Mouse (Mus musculus): ENCODE data around the gene Smap2. TPM values are rescaled to one million over a fixed set of nuclear protein-coding genes. Genes with fewer than 3 reads are reported as not detected.
A peak's percentile ranks its signal among the peaks of the same experiment; 100 is the strongest.
"Not testable (repeated sequence)": the region's sequence is repeated elsewhere in the genome, so short reads cannot be mapped to it uniquely, and the experiment has no call there.

Smap2 gene
- 23.2 and 26.0 TPM in 2 replicates for polyA plus RNA-seq (2015; fragmentation: Nextera tagmentation; extraction: Ambion mirVana)

GRCm38 (mm10) chr4:121016928-121017657 is at the start of gene Smap2:
Gene Smap2, minus strand, starts transcription at chr4:121017247.
- peak within 1 kb of the TSS; percentile 93 for H3K9ac ChIP-seq (ENCODE audit: low read depth, low read length)
- peak within 1 kb of the TSS; percentile 96 for H3K4me2 ChIP-seq (replicated peaks; ENCODE audit: low read depth)
- no peaks in the 10 kb centered on the region for H3K4me1 ChIP-seq (replicated peaks; ENCODE audit: control insufficient read depth, insufficient read depth, low read length)
- peak; percentile 95 for ATAC-seq
- no peaks in the 10 kb centered on the region for H3K9me3 ChIP-seq (ENCODE audit: control insufficient read depth)
- no peaks in the 10 kb centered on the region for H3K36me3 ChIP-seq (ENCODE audit: control insufficient read depth, insufficient read depth)
- H3K27me3 ChIP-seq (replicated peaks; ENCODE audit: control insufficient read depth, insufficient read depth, low read length) = no peaks in the 10 kb centered on the region
- WGBS = 0% methylated on average over 46 of the region's 48 CpGs
- H3K27ac ChIP-seq (ENCODE audit: low read depth, low read length) = peak within 1 kb of the TSS; percentile 95
- peak within 1 kb of the TSS; percentile 97 for H3K4me3 ChIP-seq (ENCODE audit: low read depth, low read length)
- TF ChIP-seq CTCF (IDR thresholded peaks at IDR 0.05; ENCODE audit: low read depth) = peak; percentile 77

GRCm38 (mm10) chr4:121065336-121065735 is 48.3 kb upstream of the Smap2 start:
- Histone ChIP-seq H3K27me3 (replicated peaks; ENCODE audit: control insufficient read depth, insufficient read depth, low read length) (no peaks in the 10 kb centered on the region), H3K9me3 (ENCODE audit: control insufficient read depth) (no peaks in the 10 kb centered on the region), H3K9ac (ENCODE audit: low read depth, low read length) (no peak overlapping the region), H3K4me3 (ENCODE audit: low read depth, low read length) (no peak overlapping the region), H3K27ac (ENCODE audit: low read depth, low read length) (no peak overlapping the region), H3K4me1 (replicated peaks; ENCODE audit: control insufficient read depth, insufficient read depth, low read length) (no peaks in the 10 kb centered on the region), H3K36me3 (ENCODE audit: control insufficient read depth, insufficient read depth) (peaks cover 42% of the 10 kb centered on the region), H3K4me2 (replicated peaks; ENCODE audit: low read depth) (no peak overlapping the region)
- no peak for ATAC-seq
- 62% methylated on average over 2 of the region's 2 CpGs for WGBS
- TF ChIP-seq CTCF (IDR thresholded peaks at IDR 0.05; ENCODE audit: low read depth) = no peak

GRCm38 (mm10) chr4:121059218-121059617 is 42.2 kb upstream of the Smap2 start:
- not testable (repeated sequence) for H3K9me3 ChIP-seq (ENCODE audit: control insufficient read depth); H3K4me3 ChIP-seq (ENCODE audit: low read depth, low read length); H3K4me2 ChIP-seq (replicated peaks; ENCODE audit: low read depth); H3K27ac ChIP-seq (ENCODE audit: low read depth, low read length); ATAC-seq; H3K4me1 ChIP-seq (replicated peaks; ENCODE audit: control insufficient read depth, insufficient read depth, low read length); H3K27me3 ChIP-seq (replicated peaks; ENCODE audit: control insufficient read depth, insufficient read depth, low read length); H3K9ac ChIP-seq (ENCODE audit: low read depth, low read length)
- peaks cover 30% of the 10 kb centered on the region; the same call in 1 of the 2 replicates for H3K36me3 ChIP-seq (ENCODE audit: control insufficient read depth, insufficient read depth)
- 84% methylated on average over 10 of the region's 10 CpGs for WGBS

- Histone ChIP-seq H3K36me3 (ENCODE audit: control insufficient read depth, insufficient read depth) (peaks cover 13% of the 10 kb centered on the region; the same call in 1 of the 2 replicates), H3K4me2 (replicated peaks; ENCODE audit: low read depth) (no peak overlapping the region), H3K9me3 (ENCODE audit: control insufficient read depth) (no peaks in the 10 kb centered on the region), H3K4me3 (ENCODE audit: low read depth, low read length) (no peak overlapping the region), H3K4me1 (replicated peaks; ENCODE audit: control insufficient read depth, insufficient read depth, low read length) (no peaks in the 10 kb centered on the region), H3K27ac (ENCODE audit: low read depth, low read length) (no peak overlapping the region), H3K9ac (ENCODE audit: low read depth, low read length) (no peak overlapping the region), H3K27me3 (replicated peaks; ENCODE audit: control insufficient read depth, insufficient read depth, low read length) (no peaks in the 10 kb centered on the region)
- ATAC-seq = no peak
- no peak for TF ChIP-seq CTCF (IDR thresholded peaks at IDR 0.05; ENCODE audit: low read depth)
- WGBS = 68% methylated on average over 2 of the region's 2 CpGs
Measured at GRCm38 (mm10) chr4:121057032-121057431, 40.0 kb upstream of the Smap2 start.

GRCm38 (mm10) chr4:121056342-121056741 is 39.3 kb upstream of the Smap2 start:
- H3K36me3 ChIP-seq (ENCODE audit: control insufficient read depth, insufficient read depth) = peaks cover 13% of the 10 kb centered on the region; the same call in 1 of the 2 replicates
- no peaks in the 10 kb centered on the region for H3K4me1 ChIP-seq (replicated peaks; ENCODE audit: control insufficient read depth, insufficient read depth, low read length)
- no peak overlapping the region for H3K9ac ChIP-seq (ENCODE audit: low read depth, low read length)
- H3K4me3 ChIP-seq (ENCODE audit: low read depth, low read length) = no peak overlapping the region
- WGBS = 45% methylated on average over 3 of the region's 3 CpGs
- no peaks in the 10 kb centered on the region for H3K27me3 ChIP-seq (replicated peaks; ENCODE audit: control insufficient read depth, insufficient read depth, low read length)
- TF ChIP-seq CTCF (IDR thresholded peaks at IDR 0.05; ENCODE audit: low read depth) = peak; percentile 67
- no peak overlapping the region for H3K27ac ChIP-seq (ENCODE audit: low read depth, low read length)
- ATAC-seq = no peak
- H3K4me2 ChIP-seq (replicated peaks; ENCODE audit: low read depth) = no peak overlapping the region
- H3K9me3 ChIP-seq (ENCODE audit: control insufficient read depth) = no peaks in the 10 kb centered on the region

GRCm38 (mm10) chr4:121052454-121053323 is 35.6 kb upstream of the Smap2 start:
- Histone ChIP-seq H3K27ac (ENCODE audit: low read depth, low read length) (no peak overlapping the region), H3K36me3 (ENCODE audit: control insufficient read depth, insufficient read depth) (no peaks in the 10 kb centered on the region), H3K4me2 (replicated peaks; ENCODE audit: low read depth) (no peak overlapping the region), H3K9me3 (ENCODE audit: control insufficient read depth) (no peaks in the 10 kb centered on the region), H3K9ac (ENCODE audit: low read depth, low read length) (no peak overlapping the region), H3K4me1 (replicated peaks; ENCODE audit: control insufficient read depth, insufficient read depth, low read length) (no peaks in the 10 kb centered on the region), H3K27me3 (replicated peaks; ENCODE audit: control insufficient read depth, insufficient read depth, low read length) (no peaks in the 10 kb centered on the region), H3K4me3 (ENCODE audit: low read depth, low read length) (no peak overlapping the region)
- WGBS = 20% methylated on average over 35 of the region's 35 CpGs
- ATAC-seq = no peak
- TF ChIP-seq CTCF (IDR thresholded peaks at IDR 0.05; ENCODE audit: low read depth) = no peak

Data from intestine, postnatal 0 days (tissue).